ENCODE assay signal across 28 mouse cellular contexts in the genomic region with DNA sequence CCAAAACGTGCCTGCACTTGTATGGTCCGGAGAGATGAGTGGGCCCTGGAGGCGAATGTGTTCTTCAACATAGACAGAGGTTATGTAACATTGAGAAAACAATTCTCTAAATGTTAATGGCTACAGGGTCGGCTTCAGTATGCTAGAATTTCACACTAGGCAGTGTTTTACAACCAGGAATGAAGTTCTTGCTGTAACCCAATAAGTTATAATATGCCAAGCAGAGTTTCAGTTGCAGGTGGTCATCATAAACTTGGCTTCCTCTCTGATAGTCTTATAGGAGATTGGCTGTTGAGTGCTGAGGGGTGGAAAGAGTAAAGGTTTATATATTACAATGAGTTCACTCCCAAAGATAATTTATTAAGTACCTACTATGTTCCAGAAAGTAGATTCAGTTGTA.
"Had no signal": no experiment of that assay in that cellular context is flagged by ENCODE, and none has a peak within 500 bp of the region (broad histone marks: within the 10 kb centered on the region; RNA-seq: fewer than 3 reads in every experiment).

No protein-coding gene starts in this region.

- DNase-seq: cerebellum, adult 18-20 months; cerebellum, adult 2 months; cerebellum, adult 8-10 months; cerebellum, adult 9-10 months; cerebellum, adult 9-11 months; cerebellum, postnatal 10 days; cerebellum, postnatal 14 days; cerebellum, postnatal 25 days; cerebellum, postnatal 36 days; embryo, embryonic 11 days; forebrain, postnatal 0 days; gastrocnemius, adult 2 months; gastrocnemius, postnatal 10 days; gastrocnemius, postnatal 14 days; gastrocnemius, postnatal 25 days; gastrocnemius, postnatal 36 days; heart, adult 11 months had no signal

- ATAC-seq: forebrain, embryonic 13.5 days; forebrain, embryonic 14.5 days; forebrain, embryonic 15.5 days; forebrain, embryonic 16.5 days; forebrain, postnatal 0 days had no signal

- H3K4me3 ChIP-seq: embryonic facial prominence, embryonic 10.5 days; embryonic facial prominence, embryonic 12.5 days; embryonic facial prominence, embryonic 13.5 days; embryonic facial prominence, embryonic 15.5 days; erythroblast, embryonic 14.5 days; forebrain, embryonic 10.5 days; forebrain, embryonic 12.5 days; forebrain, embryonic 13.5 days; forebrain, embryonic 15.5 days; gastrocnemius, adult 2 months had no signal

- H3K9ac ChIP-seq: embryonic facial prominence, embryonic 12.5 days; embryonic facial prominence, embryonic 13.5 days; embryonic facial prominence, embryonic 15.5 days; forebrain, embryonic 12.5 days; forebrain, embryonic 13.5 days; forebrain, embryonic 15.5 days; forebrain, postnatal 0 days had no signal

- H3K9me3 ChIP-seq: embryonic facial prominence, embryonic 10.5 days; embryonic facial prominence, embryonic 12.5 days; embryonic facial prominence, embryonic 13.5 days; embryonic facial prominence, embryonic 15.5 days; forebrain, embryonic 10.5 days; forebrain, embryonic 12.5 days; forebrain, embryonic 13.5 days; forebrain, embryonic 15.5 days had no signal

- H3K4me2 ChIP-seq: embryonic facial prominence, embryonic 12.5 days; embryonic facial prominence, embryonic 13.5 days; embryonic facial prominence, embryonic 15.5 days; forebrain, embryonic 12.5 days; forebrain, embryonic 13.5 days; forebrain, embryonic 15.5 days had no signal

- H3K27me3 ChIP-seq: embryonic facial prominence, embryonic 12.5 days; embryonic facial prominence, embryonic 13.5 days; embryonic facial prominence, embryonic 15.5 days; forebrain, embryonic 12.5 days; forebrain, embryonic 13.5 days; forebrain, embryonic 15.5 days had no signal

- H3K4me1 ChIP-seq: embryonic facial prominence, embryonic 10.5 days; embryonic facial prominence, embryonic 12.5 days; embryonic facial prominence, embryonic 13.5 days; embryonic facial prominence, embryonic 15.5 days; forebrain, embryonic 10.5 days; forebrain, embryonic 12.5 days; forebrain, embryonic 13.5 days; forebrain, embryonic 15.5 days had no signal

- H3K27ac ChIP-seq: embryonic facial prominence, embryonic 10.5 days; embryonic facial prominence, embryonic 12.5 days; embryonic facial prominence, embryonic 13.5 days; embryonic facial prominence, embryonic 15.5 days; forebrain, embryonic 10.5 days; forebrain, embryonic 12.5 days; forebrain, embryonic 13.5 days; forebrain, embryonic 15.5 days; gastrocnemius, adult 2 months had no signal

- H3K36me3 ChIP-seq: embryonic facial prominence, embryonic 10.5 days; embryonic facial prominence, embryonic 12.5 days; embryonic facial prominence, embryonic 13.5 days; embryonic facial prominence, embryonic 15.5 days; forebrain, embryonic 10.5 days; forebrain, embryonic 12.5 days; forebrain, embryonic 15.5 days had no signal
